Mouse (Mus musculus) limb, embryonic 14.5 days (tissue): ENCODE measurements around the gene Elmod1. TPM values are rescaled to one million over a fixed set of nuclear protein-coding genes. Genes with fewer than 3 reads are reported as not detected.
A peak's percentile ranks its signal among the peaks of the same experiment; 100 is the strongest.

Experiments used
- ATAC-seq: fragments of 200-750 bp; cut with Nextera tagmentation; 2 replicates; pipeline ENCODE4 v1.8.0; 2017; ENCODE audit warnings: low read depth, moderate number of reproducible peaks, moderate TSS enrichment; ENCODE audit not compliant: low FRiP score
- DNase-seq: peaks from one replicate; pipeline ENCODE4 v3.0.0-alpha.2; 2015; ENCODE audit warnings: low spot score
- H3K27ac ChIP-seq: fragments of 300-500 bp; sonication (generic); replicated peaks from 2 replicates; pipeline ENCODE4 v1.5.1; 2014; ENCODE audit warnings: low read depth, mild to moderate bottlenecking, low read length, moderate library complexity, mixed read lengths
- H3K27me3 ChIP-seq: fragments of 300-500 bp; sonication (generic); 2 replicates; pipeline ENCODE4 v1.6.1; 2014; ENCODE audit warnings: low read length, mixed read lengths; ENCODE audit not compliant: control insufficient read depth, insufficient read depth
- H3K36me3 ChIP-seq: fragments of 300-500 bp; sonication (generic); 2 replicates; pipeline ENCODE4 v1.6.1; 2014; ENCODE audit warnings: mild to moderate bottlenecking, low read length, moderate library complexity, mixed read lengths; ENCODE audit not compliant: control insufficient read depth, insufficient read depth
- H3K4me1 ChIP-seq: fragments of 300-500 bp; sonication (generic); 2 replicates; pipeline ENCODE4 v1.6.1; 2014; ENCODE audit warnings: antibody characterized with exemption, low read length, mixed read lengths; ENCODE audit not compliant: control insufficient read depth, insufficient read depth
- H3K4me2 ChIP-seq: fragments of 300-500 bp; sonication (generic); replicated peaks from 2 replicates; pipeline ENCODE4 v1.6.1; 2014; ENCODE audit warnings: low read depth, mild to moderate bottlenecking, low read length, moderate library complexity; ENCODE audit not compliant: severe bottlenecking
- H3K4me3 ChIP-seq: fragments of 300-500 bp; sonication (generic); replicated peaks from 2 replicates; pipeline ENCODE4 v1.5.1; 2014; ENCODE audit warnings: low read length
- H3K9ac ChIP-seq: fragments of 300-500 bp; sonication (generic); 2 replicates; pipeline ENCODE4 v1.6.1; 2014; ENCODE audit warnings: mild to moderate bottlenecking, low read depth, low read length, moderate library complexity; ENCODE audit not compliant: severe bottlenecking
- H3K9me3 ChIP-seq: fragments of 300-500 bp; sonication (generic); 2 replicates; pipeline ENCODE4 v1.6.1; 2016; ENCODE audit warnings: low read length; ENCODE audit not compliant: control insufficient read depth
- POLR2A ChIP-seq: fragments of 200-500 bp; IDR thresholded peaks from 2 replicates; pipeline ENCODE4 v1.8.0; 2012; ENCODE audit warnings: inconsistent platforms, mild to moderate bottlenecking, moderate library complexity, borderline replicate concordance; ENCODE audit not compliant: insufficient read depth, insufficient read length; ENCODE audit errors: extremely low read depth
- WGBS: fragments of 180-500 bp; shearing (Covaris S2); extraction: QIAGEN DNeasy Blood & Tissue Kit; methylation state at CpG from one replicate; pipeline ENCODE4 v1.1.7; 2014; 5-methylcytosine and 5-hydroxymethylcytosine counted together
- polyA plus RNA-seq, 2 experiments: library from polyadenylated mRNA; depleted of rRNA in 1 of 2; stranded (reverse) in 1 of 2; unstranded in 1 of 2; fragments of >200 nt; fragmentation: Nextera tagmentation in 1 of 2; extraction: Ambion mirVana in 1 of 2; gene quantifications; 2 replicates each; pipeline versions ENCODE4 v1.2.1 to v1.2.3; 2012 to 2014

The Elmod1 gene
- polyA plus RNA-seq, 2 experiments: 0.77 to 1.4 TPM

GRCm38 (mm10) chr9:53899836-53900235 is 75.3 kb downstream of the Elmod1 start:
- Histone ChIP-seq H3K9ac (no peak overlapping the region), H3K4me1 (no peaks in the 10 kb centered on the region), H3K27ac (no peak overlapping the region), H3K36me3 (no peaks in the 10 kb centered on the region), H3K4me2 (no peak overlapping the region), H3K27me3 (no peaks in the 10 kb centered on the region), H3K9me3 (no peaks in the 10 kb centered on the region), H3K4me3 (no peak overlapping the region)
- DNase-seq (no peak), ATAC-seq (no peak)
- TF ChIP-seq POLR2A: no peak
- WGBS: 84% methylated on average over 6 of the region's 6 CpGs

- Histone ChIP-seq H3K36me3 (no peaks in the 10 kb centered on the region), H3K9me3 (no peaks in the 10 kb centered on the region), H3K27me3 (no peaks in the 10 kb centered on the region), H3K9ac (no peak overlapping the region), H3K4me1 (no peaks in the 10 kb centered on the region), H3K27ac (no peak overlapping the region), H3K4me3 (no peak overlapping the region), H3K4me2 (no peak overlapping the region)
- ATAC-seq (no peak), DNase-seq (no peak)
- 78% methylated on average over 7 of the region's 7 CpGs for WGBS
- no peak for TF ChIP-seq POLR2A
These were observed 79.3 kb downstream of the Elmod1 start for GRCm38 (mm10) chr9:53895827-53896226.

- H3K4me1 ChIP-seq: no peaks in the 10 kb centered on the region
- no peak overlapping the region for H3K4me3 ChIP-seq
- no peaks in the 10 kb centered on the region for H3K27me3 ChIP-seq
- no peak overlapping the region for H3K27ac ChIP-seq
- H3K9me3 ChIP-seq: no peaks in the 10 kb centered on the region
- no peak overlapping the region for H3K9ac ChIP-seq
- H3K4me2 ChIP-seq: no peak overlapping the region
- no peaks in the 10 kb centered on the region for H3K36me3 ChIP-seq
- 12% methylated on average over 1 of the region's 1 CpGs for WGBS
- peak; percentile 45 for DNase-seq
- ATAC-seq: no peak
- TF ChIP-seq POLR2A: no peak
These were observed 85.0 kb downstream of the Elmod1 start for GRCm38 (mm10) chr9:53890075-53890474.

- H3K36me3 ChIP-seq: no peaks in the 10 kb centered on the region
- WGBS: 91% methylated on average over 23 of the region's 23 CpGs
- H3K9ac ChIP-seq: no peak overlapping the region
- H3K4me3 ChIP-seq: no peak overlapping the region
- no peaks in the 10 kb centered on the region for H3K9me3 ChIP-seq
- no peak overlapping the region for H3K4me2 ChIP-seq
- no peaks in the 10 kb centered on the region for H3K4me1 ChIP-seq
- H3K27me3 ChIP-seq: no peaks in the 10 kb centered on the region
- DNase-seq (no peak), ATAC-seq (no peak)
- no peak overlapping the region for H3K27ac ChIP-seq
- TF ChIP-seq POLR2A: no peak
These were observed 91.4 kb downstream of the Elmod1 start for GRCm38 (mm10) chr9:53883588-53884280.

GRCm38 (mm10) chr9:53877423-53877822 is 97.7 kb downstream of the Elmod1 start:
- no peak for ATAC-seq
- 16% methylated on average over 2 of the region's 2 CpGs for WGBS
- Histone ChIP-seq H3K27ac (no peak overlapping the region), H3K9ac (no peak overlapping the region), H3K9me3 (no peaks in the 10 kb centered on the region), H3K4me3 (no peak overlapping the region), H3K27me3 (no peaks in the 10 kb centered on the region), H3K4me2 (no peak overlapping the region), H3K36me3 (no peaks in the 10 kb centered on the region), H3K4me1 (no peaks in the 10 kb centered on the region)
- TF ChIP-seq POLR2A: no peak
- no peak for DNase-seq

GRCm38 (mm10) chr9:53873239-53873638 is 101.9 kb downstream of the Elmod1 start:
- Histone ChIP-seq H3K36me3 (no peaks in the 10 kb centered on the region), H3K4me2 (no peak overlapping the region), H3K9ac (no peak overlapping the region), H3K4me3 (no peak overlapping the region), H3K27me3 (no peaks in the 10 kb centered on the region), H3K4me1 (no peaks in the 10 kb centered on the region), H3K9me3 (0 out of 2 replicates have a peak, but pooled peaks cover 3% of the 10 kb centered on the region), H3K27ac (no peak overlapping the region)
- TF ChIP-seq POLR2A: no peak
- ATAC-seq (no peak), DNase-seq (no peak)
- WGBS: 88% methylated on average over 8 of the region's 8 CpGs

Other genes with a start within 250 kb of the Elmod1 start
- 3.5 and 4.1 TPM in 2 replicates for gene Slc35f2, start 203.8 kb downstream of the Elmod1 start, polyA plus RNA-seq (2012; rRNA removed)
- gene Slc35f2, start 203.8 kb downstream of the Elmod1 start, polyA plus RNA-seq (2014; fragmentation: Nextera tagmentation; extraction: Ambion mirVana): 4.1 and 4.5 TPM in 2 replicates
- gene Sln, start 125.1 kb downstream of the Elmod1 start, polyA plus RNA-seq (2012; rRNA removed): 33.4 and 43.9 TPM in 2 replicates
- 67.8 and 100 TPM in 2 replicates for gene Sln, start 125.1 kb downstream of the Elmod1 start, polyA plus RNA-seq (2014; fragmentation: Nextera tagmentation; extraction: Ambion mirVana)
- gene Tnfaip8l3, start 93.1 kb upstream of the Elmod1 start, polyA plus RNA-seq (2012; rRNA removed): 1.3 and 1.7 TPM in 2 replicates
- gene Tnfaip8l3, start 93.1 kb upstream of the Elmod1 start, polyA plus RNA-seq (2014; fragmentation: Nextera tagmentation; extraction: Ambion mirVana): 1.8 and 2.3 TPM in 2 replicates